Mouse (Mus musculus) ovary, adult 2 months (tissue): ENCODE measurements around the gene Gm10974. TPM values are rescaled to one million over a fixed set of nuclear protein-coding genes. Genes with fewer than 3 reads are reported as not detected.

Experiments
- polyA plus RNA-seq: library from polyadenylated mRNA; depleted of rRNA; stranded (reverse); fragments of >200 nt; gene quantifications from 2 replicates; pipeline ENCODE4 v1.2.3, GENCODE M21; 2012; rRNA removed

The Gm10974 gene
- polyA plus RNA-seq: not detected in 2 replicates

GRCm38 (mm10) chr7:66365904-66366303, at the start of gene Gm10974:
Gm10974 (plus strand) TSS chr7:66365905.

GRCm38 (mm10) chr7:66387813-66388521, 22.3 kb downstream of the Gm10974 start, which contains the start of gene Lrrk1:
Lrrk1 (minus strand) TSS chr7:66388350.

GRCm38 (mm10) chr7:66427437-66428161, 61.9 kb downstream of the Gm10974 start, which contains the start of gene Aldh1a3:
Aldh1a3 (minus strand) TSS chr7:66427517.

Other genes starting within 250 kb of the Gm10974 start
- gene Lrrk1, start 22.4 kb downstream of the Gm10974 start, polyA plus RNA-seq: 37.9 and 42.7 TPM in 2 replicates
- gene Aldh1a3, start 61.6 kb downstream of the Gm10974 start, polyA plus RNA-seq: 2.7 and 3.6 TPM in 2 replicates